Mouse (Mus musculus) forebrain, embryonic 12.5 days (tissue): ENCODE measurements around the gene Il17f. TPM values are rescaled to one million over a fixed set of nuclear protein-coding genes. Genes with fewer than 3 reads are reported as not detected.
"Not testable (repeated sequence)": the region's sequence is repeated elsewhere in the genome, so short reads cannot be mapped to it uniquely, and the experiment has no call there.

Source experiments
- ATAC-seq: fragments of 200-750 bp; cut with Nextera tagmentation; 2 replicates; pipeline ENCODE4 v1.8.0; 2017; ENCODE audit warnings: moderate TSS enrichment; ENCODE audit not compliant: low FRiP score
- H3K27ac ChIP-seq: fragments of 300-500 bp; sonication (generic); 2 replicates; pipeline ENCODE4 v1.5.1; 2016; ENCODE audit warnings: mild to moderate bottlenecking
- H3K27me3 ChIP-seq: fragments of 300-500 bp; sonication (generic); 2 replicates; pipeline ENCODE4 v1.6.1; 2016; ENCODE audit warnings: mild to moderate bottlenecking
- H3K36me3 ChIP-seq: fragments of 300-500 bp; sonication (generic); replicated peaks from 2 replicates; pipeline ENCODE4 v1.6.1; 2016; ENCODE audit warnings: mild to moderate bottlenecking
- H3K4me1 ChIP-seq: fragments of 300-500 bp; sonication (generic); 2 replicates; pipeline ENCODE4 v1.6.1; 2016
- H3K4me2 ChIP-seq: fragments of 300-500 bp; sonication (generic); 2 replicates; pipeline ENCODE4 v1.6.1; 2016; ENCODE audit warnings: mild to moderate bottlenecking, moderate library complexity
- H3K4me3 ChIP-seq: fragments of 300-500 bp; sonication (generic); replicated peaks from 2 replicates; pipeline ENCODE4 v1.5.1; 2016; ENCODE audit warnings: mild to moderate bottlenecking
- H3K9ac ChIP-seq: fragments of 300-500 bp; sonication (generic); 2 replicates; pipeline ENCODE4 v1.6.1; 2016; ENCODE audit warnings: mild to moderate bottlenecking
- H3K9me3 ChIP-seq: fragments of 300-500 bp; sonication (generic); 2 replicates; pipeline ENCODE4 v1.6.1; 2016
- WGBS: fragments of 180-500 bp; shearing (Covaris S2); methylation state at CpG from one replicate; pipeline ENCODE4 v1.1.7; 2016; 5-methylcytosine and 5-hydroxymethylcytosine counted together
- polyA plus RNA-seq: library from polyadenylated mRNA; unstranded; fragments of >200 nt; fragmentation: Nextera tagmentation; extraction: Ambion mirVana; gene quantifications from 2 replicates; pipeline ENCODE4 v1.2.1, GENCODE M21; 2016

Il17f gene
- polyA plus RNA-seq, 1 experiment from 2014 or later = 0.43 TPM

DNA sequence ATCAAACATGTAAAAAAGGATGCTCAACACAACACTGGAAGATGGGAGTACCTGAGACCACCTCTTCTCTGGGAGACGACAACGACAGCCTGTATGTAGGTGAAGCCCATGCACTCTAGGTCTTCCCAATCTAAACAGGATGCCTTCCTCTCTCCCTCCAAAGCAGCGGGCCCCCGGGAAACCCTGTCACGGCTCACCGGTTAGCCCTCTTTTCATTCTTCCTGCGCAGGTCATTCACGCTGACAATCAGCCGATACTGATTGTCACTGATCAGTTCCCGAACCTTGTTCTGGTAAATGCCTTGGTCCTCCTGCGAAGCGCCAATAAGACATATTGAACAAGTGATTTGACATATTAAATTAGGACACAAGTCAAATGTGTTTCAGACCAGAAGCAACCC is 27.2 kb upstream of the Il17f start:
- no peaks in the 10 kb centered on the region for H3K27me3 ChIP-seq
- no peak overlapping the region; the same call in 1 of the 2 replicates for H3K4me3 ChIP-seq
- no peak overlapping the region for H3K9ac ChIP-seq
- no peak for ATAC-seq
- WGBS = 66% methylated on average over 12 of the region's 12 CpGs
- peaks cover 53% of the 10 kb centered on the region for H3K36me3 ChIP-seq
- no peak overlapping the region for H3K27ac ChIP-seq
- peaks cover 11% of the 10 kb centered on the region for H3K4me1 ChIP-seq
- H3K9me3 ChIP-seq = no peaks in the 10 kb centered on the region
- no peak overlapping the region; the same call in 1 of the 2 replicates for H3K4me2 ChIP-seq

- no peaks in the 10 kb centered on the region for H3K9me3 ChIP-seq
- no peaks in the 10 kb centered on the region for H3K27me3 ChIP-seq
- peaks cover 11% of the 10 kb centered on the region for H3K4me1 ChIP-seq
- no peak overlapping the region for H3K27ac ChIP-seq
- ATAC-seq = no peak
- H3K9ac ChIP-seq = no peak overlapping the region
- 90% methylated on average over 9 of the region's 9 CpGs for WGBS
- no peak overlapping the region for H3K4me3 ChIP-seq
- peaks cover 57% of the 10 kb centered on the region for H3K36me3 ChIP-seq
- no peak overlapping the region for H3K4me2 ChIP-seq
Measured at GRCm38 (mm10) chr1:20817172-20817571, 26.8 kb upstream of the Il17f start.

DNA sequence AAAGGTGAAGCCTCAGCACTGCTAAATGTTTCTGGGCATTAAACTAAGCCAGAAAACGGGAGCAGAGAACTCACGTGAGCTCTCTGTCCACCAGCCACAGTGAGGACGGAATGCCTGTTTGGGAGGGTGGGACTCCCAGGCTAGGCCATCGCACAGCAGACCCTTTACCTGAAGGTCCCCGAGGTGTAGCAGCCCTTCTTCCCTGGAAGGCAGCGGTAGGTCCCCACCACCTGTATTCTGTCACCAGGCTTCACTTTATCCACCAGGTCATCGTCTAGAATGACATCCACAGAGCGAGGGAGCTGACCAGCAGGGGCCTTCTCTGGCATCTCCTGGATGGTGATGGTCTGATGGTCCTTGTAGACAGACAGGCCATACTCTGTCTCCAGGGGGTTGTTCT is 24.1 kb upstream of the Il17f start:
- H3K4me1 ChIP-seq = peaks cover 11% of the 10 kb centered on the region
- H3K27me3 ChIP-seq = no peaks in the 10 kb centered on the region
- H3K9me3 ChIP-seq = no peaks in the 10 kb centered on the region
- WGBS = 93% methylated on average over 8 of the region's 8 CpGs
- no peak for ATAC-seq
- H3K36me3 ChIP-seq = peaks cover 83% of the 10 kb centered on the region
- H3K4me3 ChIP-seq = no peak overlapping the region
- no peak overlapping the region for H3K4me2 ChIP-seq
- H3K27ac ChIP-seq = no peak overlapping the region
- H3K9ac ChIP-seq = no peak overlapping the region

GRCm38 (mm10) chr1:20804526-20804925 is 14.1 kb upstream of the Il17f start:
- Histone ChIP-seq H3K36me3 (peaks cover 91% of the 10 kb centered on the region), H3K4me2 (no peak overlapping the region), H3K9ac (no peak overlapping the region), H3K9me3 (no peaks in the 10 kb centered on the region), H3K27ac (no peak overlapping the region), H3K4me3 (no peak overlapping the region), H3K27me3 (no peaks in the 10 kb centered on the region), H3K4me1 (no peaks in the 10 kb centered on the region)
- ATAC-seq = no peak
- WGBS = 95% methylated on average over 10 of the region's 10 CpGs

DNA sequence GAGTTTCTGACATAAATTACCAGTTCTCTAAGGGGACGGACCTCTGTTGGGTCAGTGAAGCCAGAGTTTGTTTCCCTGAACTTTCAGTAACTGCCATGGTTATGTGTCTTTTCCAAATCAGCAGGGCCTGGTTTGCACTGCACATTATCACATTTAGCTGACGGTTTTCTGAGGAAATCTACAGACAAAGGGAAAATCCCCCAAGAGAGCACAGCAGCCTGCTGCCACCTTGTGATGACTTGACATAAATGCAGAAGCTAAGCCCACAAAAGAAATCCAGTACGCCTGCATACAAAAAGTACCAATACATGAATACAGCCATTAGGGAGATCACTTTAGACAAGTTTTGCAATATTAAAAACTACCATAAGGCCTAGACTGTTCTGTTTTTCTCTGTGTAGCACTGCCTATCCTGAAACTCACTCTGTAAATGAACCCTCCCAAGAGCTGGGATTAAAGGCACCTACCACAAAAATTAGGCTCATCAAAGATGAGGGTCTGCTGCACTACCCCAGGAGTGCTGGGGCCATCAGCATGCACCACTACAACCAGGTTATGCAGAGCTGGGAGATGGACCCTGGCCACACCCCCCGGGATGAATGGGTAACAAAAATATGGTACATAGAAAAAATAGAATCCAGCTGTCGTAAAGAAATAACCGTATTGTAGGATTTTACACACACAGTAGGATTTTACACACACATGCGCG is 11.4 kb upstream of the Il17f start:
- ATAC-seq = peak; percentile 61
- Histone ChIP-seq H3K9ac (no peak overlapping the region), H3K36me3 (peaks cover 71% of the 10 kb centered on the region)

GRCm38 (mm10) chr1:20801275-20801674 is 10.9 kb upstream of the Il17f start:
- WGBS = 98% methylated on average over 2 of the region's 2 CpGs
- no peak overlapping the region for H3K27ac ChIP-seq
- no peak overlapping the region for H3K4me3 ChIP-seq
- H3K4me2 ChIP-seq = no peak overlapping the region
- H3K36me3 ChIP-seq = peaks cover 66% of the 10 kb centered on the region
- no peaks in the 10 kb centered on the region for H3K4me1 ChIP-seq
- H3K9ac ChIP-seq = no peak overlapping the region
- H3K27me3 ChIP-seq = no peaks in the 10 kb centered on the region
- H3K9me3 ChIP-seq = no peaks in the 10 kb centered on the region
- no peak for ATAC-seq

More for the DNA sequence above, 11.4 kb upstream of the Il17f start:
- Histone ChIP-seq H3K27ac (no peak overlapping the region), H3K27me3 (no peaks in the 10 kb centered on the region), H3K4me3 (no peak overlapping the region), H3K4me1 (no peaks in the 10 kb centered on the region), H3K9me3 (no peaks in the 10 kb centered on the region), H3K4me2 (no peak overlapping the region)
- WGBS = 80% methylated on average over 8 of the region's 8 CpGs

DNA sequence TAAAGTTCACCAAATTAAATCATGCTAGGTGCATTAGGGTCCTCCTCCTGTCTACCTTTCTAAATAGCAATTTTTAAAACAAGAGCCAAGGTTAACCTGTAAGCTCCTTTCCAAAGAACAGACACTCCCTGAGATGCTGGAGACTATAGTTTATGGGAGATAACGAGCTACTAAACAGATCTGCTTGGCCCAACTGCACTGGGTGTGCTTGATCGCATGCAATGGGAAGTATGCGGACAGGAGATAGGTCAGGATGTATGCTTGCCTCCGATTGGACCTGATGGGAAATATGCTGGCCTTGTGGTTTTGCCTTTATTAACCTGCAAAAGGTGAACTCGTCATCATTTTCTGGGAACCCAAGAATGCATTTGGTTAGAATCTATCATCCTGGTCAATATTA is 4.8 kb upstream of the Il17f start:
- ATAC-seq = no peak
- WGBS = 94% methylated on average over 5 of the region's 5 CpGs
- H3K9ac ChIP-seq = no peak overlapping the region
- H3K4me1 ChIP-seq = no peaks in the 10 kb centered on the region
- no peak overlapping the region for H3K4me2 ChIP-seq
- no peaks in the 10 kb centered on the region for H3K9me3 ChIP-seq
- no peak overlapping the region for H3K4me3 ChIP-seq
- peaks cover 14% of the 10 kb centered on the region for H3K36me3 ChIP-seq
- no peak overlapping the region for H3K27ac ChIP-seq
- no peaks in the 10 kb centered on the region for H3K27me3 ChIP-seq

GRCm38 (mm10) chr1:20794760-20795159 is 4.3 kb upstream of the Il17f start:
- Histone ChIP-seq H3K27ac (no peak overlapping the region), H3K4me1 (no peaks in the 10 kb centered on the region), H3K27me3 (no peaks in the 10 kb centered on the region), H3K9me3 (no peaks in the 10 kb centered on the region), H3K36me3 (peaks cover 9% of the 10 kb centered on the region), H3K4me2 (no peak overlapping the region), H3K4me3 (no peak overlapping the region), H3K9ac (no peak overlapping the region)
- 91% methylated on average over 4 of the region's 4 CpGs for WGBS
- no peak for ATAC-seq

DNA sequence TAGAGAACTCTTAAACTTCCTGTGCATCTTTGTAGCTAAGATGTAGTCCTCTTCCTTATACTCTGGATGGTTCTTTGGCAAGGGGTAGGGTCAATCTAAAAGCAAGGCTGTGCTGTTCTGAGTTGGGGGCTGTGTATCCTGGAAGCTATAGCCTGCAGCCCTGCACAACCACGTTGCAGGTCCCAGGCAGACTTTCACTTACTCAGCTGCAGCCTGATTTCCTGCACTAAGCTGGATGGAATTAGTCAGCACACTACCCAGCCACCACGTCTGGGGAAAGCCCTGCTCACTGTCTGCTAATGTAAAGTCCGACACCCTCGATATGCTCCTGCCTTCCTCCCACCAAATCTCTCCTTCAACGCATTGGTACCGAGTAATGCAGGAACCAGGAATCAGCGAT is 997 bp upstream of the Il17f start:
- no peaks in the 10 kb centered on the region for H3K4me1 ChIP-seq
- H3K4me2 ChIP-seq = no peak overlapping the region
- H3K9ac ChIP-seq = no peak overlapping the region
- H3K27me3 ChIP-seq = no peaks in the 10 kb centered on the region
- H3K36me3 ChIP-seq = no peaks in the 10 kb centered on the region
- no peaks in the 10 kb centered on the region for H3K9me3 ChIP-seq
- 76% methylated on average over 7 of the region's 7 CpGs for WGBS
- H3K27ac ChIP-seq = no peak overlapping the region
- no peak overlapping the region for H3K4me3 ChIP-seq
- no peak for ATAC-seq

GRCm38 (mm10) chr1:20788419-20788818 is 2.0 kb downstream of the Il17f start:
- no peak for ATAC-seq
- Histone ChIP-seq H3K27me3 (no peaks in the 10 kb centered on the region), H3K4me3 (no peak overlapping the region), H3K4me2 (no peak overlapping the region), H3K36me3 (no peaks in the 10 kb centered on the region), H3K27ac (no peak overlapping the region), H3K4me1 (no peaks in the 10 kb centered on the region), H3K9ac (no peak overlapping the region), H3K9me3 (no peaks in the 10 kb centered on the region)
- WGBS = 40% methylated on average over 10 of the region's 10 CpGs

GRCm38 (mm10) chr1:20787046-20787445 is 3.4 kb downstream of the Il17f start:
- H3K36me3 ChIP-seq = no peaks in the 10 kb centered on the region
- no peak for ATAC-seq
- no peak overlapping the region for H3K27ac ChIP-seq
- no peaks in the 10 kb centered on the region for H3K27me3 ChIP-seq
- H3K9me3 ChIP-seq = no peaks in the 10 kb centered on the region
- H3K9ac ChIP-seq = no peak overlapping the region
- H3K4me2 ChIP-seq = no peak overlapping the region
- no peaks in the 10 kb centered on the region for H3K4me1 ChIP-seq
- WGBS = 52% methylated on average over 8 of the region's 8 CpGs
- no peak overlapping the region for H3K4me3 ChIP-seq

- no peak overlapping the region for H3K27ac ChIP-seq
- no peak overlapping the region for H3K9ac ChIP-seq
- H3K27me3 ChIP-seq = no peaks in the 10 kb centered on the region
- H3K4me1 ChIP-seq = no peaks in the 10 kb centered on the region
- no peak overlapping the region for H3K4me2 ChIP-seq
- 81% methylated on average over 2 of the region's 2 CpGs for WGBS
- ATAC-seq = no peak
- no peaks in the 10 kb centered on the region for H3K36me3 ChIP-seq
- no peak overlapping the region for H3K4me3 ChIP-seq
- H3K9me3 ChIP-seq = peaks cover 3% of the 10 kb centered on the region; the same call in 1 of the 2 replicates
Measured at GRCm38 (mm10) chr1:20778366-20778765, 12.1 kb downstream of the Il17f start.

DNA sequence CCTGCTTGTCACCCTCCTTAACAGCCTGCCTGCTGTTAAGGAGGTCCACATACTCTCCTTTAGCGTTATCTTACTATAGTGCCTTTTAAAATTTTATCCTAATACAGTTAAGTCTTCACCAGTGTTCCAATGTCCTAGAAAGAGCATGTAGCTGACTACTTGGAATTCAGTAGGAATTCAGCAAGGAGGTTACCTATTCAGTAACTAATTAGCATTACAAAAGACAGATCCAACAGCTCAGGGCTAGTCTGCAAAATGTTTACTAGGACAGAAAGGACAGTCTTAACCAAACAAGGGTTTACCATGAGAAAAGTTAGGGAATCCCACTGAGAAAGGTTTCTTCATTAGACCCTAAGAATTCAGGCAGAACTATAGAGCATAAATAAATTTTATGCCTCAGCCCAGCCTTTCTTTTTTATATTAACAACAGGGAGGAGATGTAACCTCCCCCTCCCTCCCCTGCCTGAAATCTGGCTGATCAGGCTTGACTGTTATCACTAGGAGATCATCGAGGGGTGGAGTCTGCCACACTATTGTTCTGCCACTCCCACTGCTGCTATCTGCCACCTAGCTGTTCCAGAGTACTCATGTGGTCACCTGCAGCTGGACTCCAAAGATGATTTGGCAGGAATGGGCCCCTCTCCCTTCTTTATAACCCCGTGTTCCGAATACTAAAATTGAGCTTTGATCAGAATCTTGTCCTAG is 16.2 kb downstream of the Il17f start:
- not testable (repeated sequence) for H3K4me1 ChIP-seq, ATAC-seq, H3K4me3 ChIP-seq, H3K36me3 ChIP-seq, H3K4me2 ChIP-seq, H3K9me3 ChIP-seq, H3K9ac ChIP-seq, H3K27ac ChIP-seq, H3K27me3 ChIP-seq
- 89% methylated on average over 4 of the region's 4 CpGs for WGBS
